ENCODE assay signal across 8 mouse cellular contexts in genomic region chr4:123535271-123535670, GRCm38 (mm10).
DNase-seq lines count a peak whose midpoint lies in the region; ATAC-seq and TF ChIP-seq lines count a peak whose summit lies in the region.

No protein-coding gene starts in this region.

- H3K4me3 ChIP-seq in intestine, embryonic 16.5 days (ENCODE audit: low read length): no peak overlapping the region
- H3K4me3 ChIP-seq in midbrain, postnatal 0 days (ENCODE audit: low read depth, low read length): no peak overlapping the region
- H3K4me3 ChIP-seq in stomach, embryonic 16.5 days (replicated peaks; ENCODE audit: low read length): no peak overlapping the region

- no peaks in the 10 kb centered on the region for H3K36me3 ChIP-seq in intestine, embryonic 16.5 days (ENCODE audit: control insufficient read depth, insufficient read depth, low read length)
- H3K36me3 ChIP-seq in midbrain, postnatal 0 days (ENCODE audit: insufficient read depth, low read length): no peaks in the 10 kb centered on the region
- H3K36me3 ChIP-seq in stomach, embryonic 16.5 days (ENCODE audit: control insufficient read depth, insufficient read depth, low read length): peaks cover 2% of the 10 kb centered on the region; the same call in 1 of the 2 replicates

- no peak overlapping the region for H3K4me2 ChIP-seq in intestine, embryonic 16.5 days (ENCODE audit: low read depth, low read length)
- H3K4me2 ChIP-seq in midbrain, postnatal 0 days (ENCODE audit: low read depth, low read length, poor library complexity, severe bottlenecking): no peak overlapping the region
- no peak overlapping the region for H3K4me2 ChIP-seq in stomach, embryonic 16.5 days (ENCODE audit: low read depth, low read length)

- intact Hi-C loops in left cerebral cortex, postnatal 14 days (cut with DNase I): loop anchor here (5.0 kb wide), 2 partner anchors 47 to 132 kb away; no protein-coding TSS in a partner anchor

- H3K9me3 ChIP-seq in intestine, embryonic 16.5 days (ENCODE audit: control insufficient read depth, low read length): no peaks in the 10 kb centered on the region
- H3K9me3 ChIP-seq in midbrain, postnatal 0 days (ENCODE audit: low read length): no peaks in the 10 kb centered on the region
- H3K9me3 ChIP-seq in stomach, embryonic 16.5 days (replicated peaks; ENCODE audit: control insufficient read depth, low read length): no peaks in the 10 kb centered on the region

- no peaks in the 10 kb centered on the region for H3K4me1 ChIP-seq in intestine, embryonic 16.5 days (ENCODE audit: control insufficient read depth, insufficient read depth, low read length)
- no peaks in the 10 kb centered on the region for H3K4me1 ChIP-seq in midbrain, postnatal 0 days (ENCODE audit: insufficient read depth, low read length)
- no peaks in the 10 kb centered on the region for H3K4me1 ChIP-seq in stomach, embryonic 16.5 days (ENCODE audit: control insufficient read depth, insufficient read depth, low read length)

- peak; percentile 64; the same call in 1 of the 2 replicates for ATAC-seq in intestine, embryonic 16.5 days
- ATAC-seq in midbrain, postnatal 0 days (ENCODE audit: low FRiP score): peak; percentile 73
- ATAC-seq in stomach, embryonic 16.5 days (ENCODE audit: insufficient read depth, low FRiP score): peak; percentile 68; the same call in 1 of the 2 replicates

- WGBS in intestine, embryonic 16.5 days: 23% methylated on average over 1 of the region's 1 CpGs
- 13% methylated on average over 1 of the region's 1 CpGs for WGBS in midbrain, postnatal 0 days
- WGBS in stomach, embryonic 16.5 days: 15% methylated on average over 1 of the region's 1 CpGs

- no peaks in the 10 kb centered on the region for H3K27me3 ChIP-seq in intestine, embryonic 16.5 days (replicated peaks; ENCODE audit: control insufficient read depth, insufficient read depth, low read length)
- H3K27me3 ChIP-seq in midbrain, postnatal 0 days (ENCODE audit: insufficient read depth, low read length): no peaks in the 10 kb centered on the region
- H3K27me3 ChIP-seq in stomach, embryonic 16.5 days (ENCODE audit: control insufficient read depth, insufficient read depth, low read length): no peaks in the 10 kb centered on the region

- no peak overlapping the region for H3K27ac ChIP-seq in intestine, embryonic 16.5 days (ENCODE audit: low read length)
- H3K27ac ChIP-seq in midbrain, postnatal 0 days (ENCODE audit: low read depth, low read length): peak overlapping the region; percentile 63; the same call in 1 of the 2 replicates
- no peak overlapping the region for H3K27ac ChIP-seq in stomach, embryonic 16.5 days (ENCODE audit: low read length)

- peak; percentile 87 for TF ChIP-seq CTCF in midbrain, postnatal 0 days (IDR thresholded peaks at IDR 0.05)

- no peak overlapping the region for H3K9ac ChIP-seq in intestine, embryonic 16.5 days (ENCODE audit: low read depth, low read length)
- no peak overlapping the region for H3K9ac ChIP-seq in midbrain, postnatal 0 days (replicated peaks; ENCODE audit: low read length, poor library complexity, severe bottlenecking)
- no peak overlapping the region for H3K9ac ChIP-seq in stomach, embryonic 16.5 days (ENCODE audit: low read length)

- peak; percentile 35 to 39 for DNase-seq in urinary bladder, adult 18-20 months (ENCODE audit: low spot score in 2 of 2)
- no peak for DNase-seq in urinary bladder, adult 2 months (ENCODE audit: low spot score)
- peak; percentile 73 to 82 for DNase-seq in cerebellum, postnatal 36 days
- peak; percentile 48 for DNase-seq in gastrocnemius, postnatal 10 days
- DNase-seq in left cerebral cortex, postnatal 14 days (ENCODE audit: low spot score in 2 of 2): peak; percentile 80 to 93
- DNase-seq in midbrain, postnatal 0 days (ENCODE audit: low spot score): peak; percentile 84
